Mouse (Mus musculus) lung, embryonic 16.5 days (tissue): ENCODE results near the gene Tfpt. TPM values are rescaled to one million over a fixed set of nuclear protein-coding genes. Genes with fewer than 3 reads are reported as not detected.
"Not testable (repeated sequence)": the region's sequence is repeated elsewhere in the genome, so short reads cannot be mapped to it uniquely, and the experiment has no call there.

ENCODE experiments used
- ATAC-seq: fragments of 200-750 bp; cut with Nextera tagmentation; 2 replicates; pipeline ENCODE4 v1.8.0; 2017; ENCODE audit warnings: low read depth, mild to moderate bottlenecking, moderate library complexity
- H3K27ac ChIP-seq: fragments of 300-500 bp; sonication (generic); 2 replicates; pipeline ENCODE4 v1.5.1; 2014; ENCODE audit warnings: mild to moderate bottlenecking, control low read depth, low read length
- H3K27me3 ChIP-seq: fragments of 300-500 bp; sonication (generic); 2 replicates; pipeline ENCODE4 v1.6.1; 2014; ENCODE audit warnings: low read depth, low read length, mixed read lengths; ENCODE audit not compliant: control insufficient read depth, insufficient read depth
- H3K36me3 ChIP-seq: fragments of 300-500 bp; sonication (generic); 2 replicates; pipeline ENCODE4 v1.6.1; 2014; ENCODE audit warnings: low read length; ENCODE audit not compliant: control insufficient read depth, insufficient read depth
- H3K4me1 ChIP-seq: fragments of 300-500 bp; sonication (generic); replicated peaks from 2 replicates; pipeline ENCODE4 v1.6.1; 2014; ENCODE audit warnings: low read length, mixed read lengths; ENCODE audit not compliant: control insufficient read depth, insufficient read depth
- H3K4me2 ChIP-seq: fragments of 300-500 bp; sonication (generic); 2 replicates; pipeline ENCODE4 v1.6.1; 2014; ENCODE audit warnings: low read depth, low read length, control low read depth
- H3K4me3 ChIP-seq: fragments of 300-500 bp; sonication (generic); 2 replicates; pipeline ENCODE4 v1.5.1; 2014; ENCODE audit warnings: mild to moderate bottlenecking, low read length, control low read depth
- H3K9ac ChIP-seq: fragments of 300-500 bp; sonication (generic); 2 replicates; pipeline ENCODE4 v1.6.1; 2014; ENCODE audit warnings: low read length, control low read depth
- H3K9me3 ChIP-seq: fragments of 300-500 bp; sonication (generic); 2 replicates; pipeline ENCODE4 v1.6.1; 2016; ENCODE audit warnings: low read length; ENCODE audit not compliant: control insufficient read depth
- WGBS: fragments of 180-500 bp; shearing (Covaris S2); extraction: QIAGEN DNeasy Blood & Tissue Kit; methylation state at CpG from one replicate; pipeline ENCODE4 v1.1.7; 2014; 5-methylcytosine and 5-hydroxymethylcytosine counted together
- microRNA-seq: library from miRNA; unstranded; fragments of <30 nt; microRNA quantifications from one replicate; pipeline ENCODE4, GENCODE M21; 2016
- polyA plus RNA-seq: library from polyadenylated mRNA; unstranded; fragments of >200 nt; fragmentation: Nextera tagmentation; extraction: Ambion mirVana; gene quantifications from 2 replicates; pipeline ENCODE4 v1.2.1, GENCODE M21; 2015

Tfpt gene
- polyA plus RNA-seq, 1 experiment from 2014 or later: 19.1 TPM

- H3K27me3 ChIP-seq, H3K4me1 ChIP-seq, H3K9ac ChIP-seq, H3K4me2 ChIP-seq, H3K9me3 ChIP-seq, H3K36me3 ChIP-seq, ATAC-seq, H3K4me3 ChIP-seq, H3K27ac ChIP-seq: not testable (repeated sequence)
- 76% methylated on average over 3 of the region's 3 CpGs for WGBS
Observed at GRCm38 (mm10) chr7:3570580-3570979, 59.1 kb downstream of the Tfpt start.

Small RNAs within 50 kb of the gene (microRNA-seq; reads per million reads assigned to microRNA genes)
- gene Gm25100: not detected
- 2.0 reads per million, percentile 3 among the genes with 10 or more reads in this experiment for gene Mir3572

Other genes with a start within 250 kb of the Tfpt start
- gene Cacng8, start 239.2 kb downstream of the Tfpt start, polyA plus RNA-seq: 0.73 and 0.79 TPM in 2 replicates
- gene Cacng6, start 205.7 kb downstream of the Tfpt start, polyA plus RNA-seq: 0.19 and 0.70 TPM in 2 replicates
- 0.33 TPM in 1 of 2 replicates, not detected in the other for gene Tarm1, start 127.3 kb downstream of the Tfpt start, polyA plus RNA-seq
- 0.40 TPM in 1 of 2 replicates, not detected in the other for gene Oscar, start 13.8 kb downstream of the Tfpt start, polyA plus RNA-seq
- gene Ndufa3, start 12.6 kb downstream of the Tfpt start, polyA plus RNA-seq: 502 and 505 TPM in 2 replicates
- gene Prpf31, start 56 bp upstream of the Tfpt start, polyA plus RNA-seq: 89.6 and 91.0 TPM in 2 replicates
- gene Cnot3, start 15.3 kb upstream of the Tfpt start, polyA plus RNA-seq: 52.6 and 66.3 TPM in 2 replicates
- gene Leng1, start 35.9 kb upstream of the Tfpt start, polyA plus RNA-seq: 12.2 and 13.5 TPM in 2 replicates
- gene Tmc4, start 47.6 kb upstream of the Tfpt start, polyA plus RNA-seq: 33.8 and 41.3 TPM in 2 replicates
- 258 and 270 TPM in 2 replicates for gene Tsen34, start 62.9 kb upstream of the Tfpt start, polyA plus RNA-seq
- gene Mboat7, start 63.6 kb upstream of the Tfpt start, polyA plus RNA-seq: 47.0 and 51.3 TPM in 2 replicates
- 1,423 and 1,469 TPM in 2 replicates for gene Rps9, start 74.1 kb upstream of the Tfpt start, polyA plus RNA-seq
- gene Pirb, start 90.5 kb upstream of the Tfpt start, polyA plus RNA-seq: 1.3 and 1.6 TPM in 2 replicates
- gene Gm15448, start 195.8 kb upstream of the Tfpt start, polyA plus RNA-seq: 0.16 TPM in 1 of 2 replicates, not detected in the other
- 0.41 and 0.69 TPM in 2 replicates for gene Pira2, start 215.1 kb upstream of the Tfpt start, polyA plus RNA-seq